ENCODE assay signal across 9 mouse cellular contexts in the genomic region with DNA sequence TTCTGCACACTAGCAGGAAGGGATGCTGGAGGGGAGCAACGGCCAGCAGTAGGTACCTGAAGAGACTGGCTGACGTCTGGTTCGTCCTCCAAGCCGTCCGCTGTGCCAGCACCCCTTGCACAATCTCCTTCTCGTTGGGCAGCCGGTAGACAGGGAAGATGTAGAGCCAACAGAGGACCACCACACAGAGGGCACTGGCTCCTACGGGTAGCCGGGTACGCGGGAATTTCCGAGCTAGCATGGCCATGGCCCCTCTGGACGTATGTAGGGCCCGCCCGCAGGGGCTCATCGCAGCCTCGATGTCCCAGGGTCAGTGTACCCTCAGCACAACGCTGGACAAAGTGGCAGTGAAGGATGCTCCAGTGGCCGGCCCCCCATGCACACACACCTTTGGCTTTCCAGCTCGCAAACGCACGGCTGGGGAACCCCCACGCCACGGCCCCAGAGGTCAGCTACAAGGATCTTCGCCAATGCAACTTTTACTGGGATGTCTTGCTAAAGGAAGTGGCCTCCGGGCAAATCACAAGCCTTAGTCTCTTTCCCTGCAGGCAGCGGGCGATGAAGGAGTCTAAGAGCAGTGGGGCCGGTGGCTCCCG. TPM values are rescaled to one million over a fixed set of nuclear protein-coding genes. Genes with fewer than 3 reads are reported as not detected.
A peak's percentile ranks its signal among the peaks of the same experiment; 100 is the strongest.
DNase-seq lines count a peak whose midpoint lies in the region; ATAC-seq and TF ChIP-seq lines count a peak whose summit lies in the region.
"Had no signal": no experiment of that assay in that cellular context is flagged by ENCODE, and none has a peak within 500 bp of the region (broad histone marks: within the 10 kb centered on the region; RNA-seq: fewer than 3 reads in every experiment).

No protein-coding gene starts in this region.

- no peaks in the 10 kb centered on the region for H3K36me3 ChIP-seq in heart, embryonic 14.5 days (ENCODE audit: control insufficient read depth, insufficient read depth, low read length)
- H3K36me3 ChIP-seq in forebrain, postnatal 0 days (ENCODE audit: insufficient read depth), result no peaks in the 10 kb centered on the region
- H3K36me3 ChIP-seq in liver, embryonic 13.5 days, result no peaks in the 10 kb centered on the region

- peak overlapping the region; percentile 63 to 71 for H3K4me3 ChIP-seq in heart, embryonic 14.5 days (ENCODE audit: control insufficient read depth in 1 of 2, insufficient read depth in 1 of 2, low read depth in 1 of 2, low read length in 2 of 2)
- peak overlapping the region; percentile 79 for H3K4me3 ChIP-seq in forebrain, postnatal 0 days (ENCODE audit: low read depth, low read length)
- peak overlapping the region; percentile 51 for H3K4me3 ChIP-seq in liver, embryonic 13.5 days (replicated peaks)

- H3K4me1 ChIP-seq in heart, embryonic 14.5 days (ENCODE audit: control insufficient read depth in 2 of 2, insufficient read depth in 2 of 2, low read length in 2 of 2), result no peaks in the 10 kb centered on the region
- H3K4me1 ChIP-seq in forebrain, postnatal 0 days (ENCODE audit: insufficient read depth), result peaks cover 7% of the 10 kb centered on the region; the same call in 1 of the 2 replicates
- H3K4me1 ChIP-seq in liver, embryonic 13.5 days (replicated peaks), result peaks cover 11% of the 10 kb centered on the region; the same call in 1 of the 2 replicates

- H3K4me2 ChIP-seq in heart, embryonic 14.5 days (ENCODE audit: low read length), result peak overlapping the region; percentile 99
- H3K4me2 ChIP-seq in forebrain, postnatal 0 days (ENCODE audit: low read depth), result peak overlapping the region; percentile 91
- H3K4me2 ChIP-seq in liver, embryonic 13.5 days, result peak overlapping the region; percentile 73

- no peak for TF ChIP-seq POLR2A in brain, embryonic 14.5 days (IDR thresholded peaks at IDR 0.05; ENCODE audit: borderline replicate concordance, extremely low read depth, insufficient read depth, insufficient read length, poor library complexity, severe bottlenecking)

- TF ChIP-seq CTCF in brain, embryonic 14.5 days (IDR thresholded peaks at IDR 0.05; ENCODE audit: borderline replicate concordance, extremely low read depth, insufficient read depth, insufficient read length), result no peak
- TF ChIP-seq CTCF in forebrain, postnatal 0 days (IDR thresholded peaks at IDR 0.05; ENCODE audit: low read depth), result no peak

- H3K27me3 ChIP-seq in heart, embryonic 14.5 days (ENCODE audit: control insufficient read depth, insufficient read depth, low read length), result peaks cover 19% of the 10 kb centered on the region
- no peaks in the 10 kb centered on the region for H3K27me3 ChIP-seq in forebrain, postnatal 0 days (ENCODE audit: insufficient read depth, low read length)
- peaks cover 38% of the 10 kb centered on the region for H3K27me3 ChIP-seq in liver, embryonic 13.5 days

- WGBS in heart, embryonic 14.5 days, result 19% methylated on average over 30 of the region's 30 CpGs
- 16% methylated on average over 30 of the region's 30 CpGs for WGBS in forebrain, postnatal 0 days
- 21% methylated on average over 30 of the region's 30 CpGs for WGBS in liver, embryonic 13.5 days (ENCODE audit: insufficient replicate concordance)

- H3K9ac ChIP-seq in heart, embryonic 14.5 days (ENCODE audit: low read length), result peak overlapping the region; percentile 69; the same call in 1 of the 2 replicates
- peak overlapping the region; percentile 95 for H3K9ac ChIP-seq in forebrain, postnatal 0 days
- H3K9ac ChIP-seq in liver, embryonic 13.5 days, result no peak overlapping the region

- no peak for DNase-seq in heart, postnatal 25 days (ENCODE audit: low spot score)
- peak; percentile 34 for DNase-seq in brain, embryonic 14.5 days (ENCODE audit: low read depth)
- peak; percentile 61 for DNase-seq in forebrain, postnatal 0 days
- DNase-seq in liver, embryonic 13.5 days, result no peak
- peak; percentile 38 for DNase-seq in thymus, postnatal 0 days (ENCODE audit: low spot score)
- DNase-seq in c-Kit-positive CD71-positive TER-119-positive erythroid progenitor cells, embryonic 14.5 days (ENCODE audit: low spot score), result no peak
- no peak for DNase-seq in spleen, adult 12 weeks (ENCODE audit: low spot score)

- no peak for ATAC-seq in heart, embryonic 14.5 days (ENCODE audit: insufficient number of reproducible peaks, insufficient read depth, low FRiP score, low read depth)
- ATAC-seq in forebrain, postnatal 0 days, result no peak
- ATAC-seq in liver, embryonic 13.5 days (ENCODE audit: low read depth), result no peak

- no peaks in the 10 kb centered on the region for H3K9me3 ChIP-seq in heart, embryonic 14.5 days (ENCODE audit: control insufficient read depth, low read length)
- no peaks in the 10 kb centered on the region for H3K9me3 ChIP-seq in forebrain, postnatal 0 days (ENCODE audit: low read length)
- H3K9me3 ChIP-seq in liver, embryonic 13.5 days (replicated peaks), result no peaks in the 10 kb centered on the region

- intact Hi-C loops in heart, postnatal 25 days (cut with DNase I), result loop anchor here (10.0 kb wide), 2 partner anchors 89 to 149 kb away; no protein-coding TSS in a partner anchor

- no peak overlapping the region for H3K27ac ChIP-seq in heart, embryonic 14.5 days (replicated peaks in 1 of 2; ENCODE audit: control insufficient read depth in 1 of 2, insufficient read depth in 1 of 2, low read depth in 2 of 2, low read length in 2 of 2)
- H3K27ac ChIP-seq in forebrain, postnatal 0 days (ENCODE audit: low read depth, low read length), result peak overlapping the region; percentile 99
- H3K27ac ChIP-seq in liver, embryonic 13.5 days, result no peak overlapping the region

RNA-seq across cellular contexts. Expression of gene St8sia1, which starts 0.7 kb away (rescaled TPM):
- 0.82 and 1.1 TPM in 2 replicates for polyA plus RNA-seq in heart, embryonic 14.5 days (2014; fragmentation: Nextera tagmentation; extraction: Ambion mirVana)
- total RNA-seq in heart, postnatal 25 days (2021), result under 1 TPM; 0.20 to 0.31 TPM
- polyA plus RNA-seq in brain, embryonic 14.5 days (2012; rRNA removed), result 11.5 and 20.6 TPM in 2 replicates
- 10.8 and 15.5 TPM in 2 replicates for total RNA-seq in forebrain, postnatal 0 days (2014; rRNA removed)
- polyA plus RNA-seq in forebrain, postnatal 0 days (2015; fragmentation: Nextera tagmentation; extraction: Ambion mirVana), result 2.3 and 3.5 TPM in 2 replicates
- 0.09 and 0.27 TPM in 2 replicates for polyA plus RNA-seq in liver, embryonic 13.5 days (2015; fragmentation: Nextera tagmentation; extraction: Ambion mirVana)
- 8.1 and 10.0 TPM in 2 replicates for polyA plus RNA-seq in thymus, postnatal 0 days (2015; fragmentation: Nextera tagmentation; extraction: Ambion mirVana)
- total RNA-seq: MEL had no signal

Comparison
In these comparisons a context has a peak if more than half of its experiments do, and no peak if none do; other contexts are left out.
1. DNase-seq: peak in brain, embryonic 14.5 days (single experiment), forebrain, postnatal 0 days (single experiment) and thymus, postnatal 0 days (single experiment); none in heart, postnatal 25 days (single experiment), liver, embryonic 13.5 days (single experiment), c-Kit-positive CD71-positive TER-119-positive erythroid progenitor cells, embryonic 14.5 days (single experiment) and spleen, adult 12 weeks (single experiment).
2. Peak in every context shown above with its lines, with median percentiles within 50 percentile points of each other: H3K4me2 ChIP-seq and H3K4me3 ChIP-seq.